Mouse (Mus musculus) C2C12 (cell line): Measurements from ENCODE around the gene Gbgt1. TPM values are rescaled to one million over a fixed set of nuclear protein-coding genes. Genes with fewer than 3 reads are reported as not detected.

ENCODE experiments used
- H3K27me3 ChIP-seq: one replicate; pipeline ENCODE4 v1.6.1; 2011; ENCODE audit not compliant: control insufficient read depth, insufficient read depth, insufficient read length
- H3K36me3 ChIP-seq: one replicate; pipeline ENCODE4 v1.6.1; 2011; ENCODE audit not compliant: control insufficient read depth, insufficient read depth
- H3K4me3 ChIP-seq: one replicate; pipeline ENCODE4 v1.5.1; 2011; ENCODE audit warnings: mild to moderate bottlenecking, control low read depth; ENCODE audit not compliant: poor library complexity, insufficient read depth, severe bottlenecking
- H3K79me2 ChIP-seq: one replicate; pipeline ENCODE4 v1.6.1; 2011; ENCODE audit not compliant: control insufficient read depth, insufficient read depth
- H3K79me3 ChIP-seq: one replicate; pipeline ENCODE4 v1.6.1; 2011; ENCODE audit warnings: low read depth, control low read depth
- H3ac ChIP-seq: one replicate; pipeline ENCODE3; 2011; ENCODE audit warnings: low read depth; ENCODE audit not compliant: control insufficient read depth, insufficient read length
- CEBPB ChIP-seq: IDR thresholded peaks from one replicate; pipeline ENCODE4 v1.6.1; 2011; ENCODE audit warnings: low read depth, mild to moderate bottlenecking, control low read depth, moderate library complexity
- CTCF ChIP-seq: IDR thresholded peaks from one replicate; pipeline ENCODE4 v1.5.1; 2011; ENCODE audit not compliant: control insufficient read depth, insufficient read depth, insufficient read length
- FOSL1 ChIP-seq: IDR thresholded peaks from one replicate; pipeline ENCODE4 v1.8.0; 2011; ENCODE audit warnings: mild to moderate bottlenecking, low read length; ENCODE audit not compliant: poor library complexity, insufficient read depth, severe bottlenecking
- MAX ChIP-seq: IDR thresholded peaks from one replicate; pipeline ENCODE4 v1.6.1; 2011; ENCODE audit warnings: mild to moderate bottlenecking, control low read depth
- MYOD1 ChIP-seq: IDR thresholded peaks from one replicate; pipeline ENCODE4 v1.6.1; 2011; ENCODE audit warnings: low read depth; ENCODE audit not compliant: control insufficient read depth, insufficient read length
- MYOG ChIP-seq: IDR thresholded peaks from one replicate; pipeline ENCODE4 v1.6.1; 2011; ENCODE audit not compliant: control insufficient read depth, insufficient read length; ENCODE audit errors: extremely low read depth
- USF1 ChIP-seq: IDR thresholded peaks from one replicate; pipeline ENCODE4 v1.6.1; 2011; ENCODE audit warnings: low read depth, mild to moderate bottlenecking, control low read depth, moderate library complexity
- polyA plus RNA-seq: library from polyadenylated mRNA; unstranded; fragments of >200 nt; fragmentation: generic; extraction: Trizol; gene quantifications from one replicate; pipeline ENCODE4 v1.2.1, GENCODE M21; 2012; ENCODE audit warnings: missing spikeins

Gbgt1 gene
- polyA plus RNA-seq, 1 experiment: not detected

DNA sequence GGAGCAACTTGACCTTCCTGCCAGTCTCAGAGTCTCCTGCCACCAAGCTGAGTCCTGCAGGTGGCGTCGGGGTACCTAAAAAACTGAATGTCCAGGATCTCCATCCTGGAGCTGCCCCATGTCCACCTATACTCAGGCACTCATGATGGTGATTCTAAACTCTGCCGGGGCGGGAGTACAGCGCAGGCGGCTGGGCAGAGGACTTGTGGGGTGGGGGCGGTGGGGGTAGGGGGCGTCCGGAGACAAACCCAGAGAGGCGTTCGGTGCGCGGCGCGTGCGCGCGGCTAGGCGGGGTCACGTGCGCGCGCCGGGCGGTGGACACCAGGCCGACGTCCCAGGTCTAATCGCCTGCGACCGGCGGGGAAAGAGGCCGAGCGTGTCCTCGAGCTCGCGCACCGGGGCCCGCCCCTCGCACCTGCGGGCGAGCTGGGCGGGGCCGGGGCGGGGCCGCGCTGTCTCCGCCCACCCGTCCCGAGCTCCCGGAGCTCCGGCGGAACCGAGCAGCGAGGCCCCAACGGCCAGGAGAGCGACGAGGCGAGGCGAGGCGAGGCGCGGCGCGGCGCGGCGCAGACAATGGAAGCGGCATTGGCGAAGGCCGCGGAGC is 16.2 kb downstream of the Gbgt1 start, which contains the start of gene Ralgds:
Ralgds (plus strand) TSS at position 328 of the 604 bp plus-strand sequence.
- Histone ChIP-seq H3ac (peak within 1 kb of the TSS; percentile 70), H3K36me3 (no peaks in the 10 kb centered on the region), H3K79me3 (no peaks in the 10 kb centered on the region), H3K79me2 (no peaks in the 10 kb centered on the region), H3K4me3 (peak within 1 kb of the TSS; percentile 23), H3K27me3 (peaks cover 18% of the 10 kb centered on the region)
- TF ChIP-seq MAX (no peak), MYOD1 (no peak), FOSL1 (no peak), CEBPB (no peak), USF1 (no peak), CTCF (no peak), MYOG (no peak)

DNA sequence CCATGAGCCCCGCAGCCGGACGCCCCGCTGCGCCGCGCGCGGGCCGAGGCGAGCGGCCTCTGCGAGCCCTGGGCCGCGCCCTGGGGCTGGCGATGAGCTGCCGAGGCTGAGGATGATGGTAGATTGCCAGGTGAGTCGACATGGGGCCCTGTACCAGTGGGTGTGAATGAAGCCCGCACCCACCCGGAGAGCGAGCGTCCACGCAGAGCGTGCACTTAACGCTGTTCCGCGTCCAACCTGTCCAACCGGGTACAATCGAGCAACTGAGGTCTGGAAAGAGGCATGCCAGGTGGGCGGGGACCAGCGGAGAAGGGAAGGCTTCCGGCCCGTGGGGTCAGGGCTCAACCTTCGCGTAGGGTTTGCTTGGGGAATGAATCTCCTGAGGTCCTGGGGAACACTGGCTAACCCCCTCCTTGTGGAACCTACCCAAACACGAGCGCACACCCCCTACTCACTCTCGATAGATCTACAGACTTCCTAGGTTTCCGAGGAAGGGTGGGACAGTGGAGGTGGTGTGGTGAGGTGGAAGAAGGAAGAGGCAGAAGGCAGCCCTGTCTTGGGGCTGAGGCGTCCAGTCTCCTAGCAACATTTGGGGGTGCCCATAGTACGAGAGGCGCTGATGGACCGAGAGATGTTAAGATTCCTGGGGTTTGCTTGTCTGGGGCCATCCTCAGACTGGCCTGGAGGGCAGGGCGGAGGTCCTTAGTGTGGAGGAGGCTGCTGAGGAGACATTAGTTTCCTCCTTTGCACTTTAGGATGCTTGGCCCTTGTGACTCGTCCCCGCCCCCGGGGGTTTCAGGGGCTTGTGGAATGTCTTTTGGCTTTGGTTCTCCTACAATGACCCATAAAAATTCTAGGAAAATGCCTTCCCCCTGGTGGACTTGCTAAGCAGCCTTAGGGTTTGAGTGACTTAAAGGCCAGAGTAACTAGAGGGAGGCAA is 17.0 kb downstream of the Gbgt1 start:
- Histone ChIP-seq H3K79me3 (no peaks in the 10 kb centered on the region), H3K4me3 (peak overlapping the region; percentile 23), H3ac (peak overlapping the region; percentile 70), H3K36me3 (no peaks in the 10 kb centered on the region), H3K27me3 (peaks cover 18% of the 10 kb centered on the region), H3K79me2 (no peaks in the 10 kb centered on the region)
- TF ChIP-seq MAX: no peak

DNA sequence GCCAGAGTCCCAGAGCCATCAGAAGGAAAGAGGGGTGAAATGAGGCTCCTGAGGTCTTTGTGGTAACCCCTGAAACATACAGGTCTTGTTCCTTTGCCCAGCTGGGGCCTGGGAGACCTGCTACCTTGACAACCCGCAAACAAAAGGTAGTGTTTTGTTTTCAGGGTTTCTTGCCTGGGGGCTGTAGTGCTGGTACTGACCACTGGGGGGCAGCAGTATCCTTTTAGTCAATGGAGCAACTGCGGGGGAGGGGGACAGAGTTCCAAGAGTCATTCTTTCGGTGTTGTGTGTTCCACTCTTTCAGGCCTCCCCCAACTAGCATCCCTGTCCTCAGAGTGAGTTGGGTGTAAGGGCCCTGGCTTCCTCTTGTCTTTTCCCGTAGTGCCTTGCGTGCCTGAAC is 17.8 kb downstream of the Gbgt1 start:
- peaks cover 15% of the 10 kb centered on the region for H3K27me3 ChIP-seq
- TF ChIP-seq USF1 (no peak), CTCF (peak; percentile 57), MYOG (no peak), MYOD1 (no peak)
- H3ac ChIP-seq: no peak overlapping the region
- no peak overlapping the region for H3K4me3 ChIP-seq
- no peaks in the 10 kb centered on the region for H3K79me3 ChIP-seq
- no peaks in the 10 kb centered on the region for H3K36me3 ChIP-seq
- no peaks in the 10 kb centered on the region for H3K79me2 ChIP-seq

DNA sequence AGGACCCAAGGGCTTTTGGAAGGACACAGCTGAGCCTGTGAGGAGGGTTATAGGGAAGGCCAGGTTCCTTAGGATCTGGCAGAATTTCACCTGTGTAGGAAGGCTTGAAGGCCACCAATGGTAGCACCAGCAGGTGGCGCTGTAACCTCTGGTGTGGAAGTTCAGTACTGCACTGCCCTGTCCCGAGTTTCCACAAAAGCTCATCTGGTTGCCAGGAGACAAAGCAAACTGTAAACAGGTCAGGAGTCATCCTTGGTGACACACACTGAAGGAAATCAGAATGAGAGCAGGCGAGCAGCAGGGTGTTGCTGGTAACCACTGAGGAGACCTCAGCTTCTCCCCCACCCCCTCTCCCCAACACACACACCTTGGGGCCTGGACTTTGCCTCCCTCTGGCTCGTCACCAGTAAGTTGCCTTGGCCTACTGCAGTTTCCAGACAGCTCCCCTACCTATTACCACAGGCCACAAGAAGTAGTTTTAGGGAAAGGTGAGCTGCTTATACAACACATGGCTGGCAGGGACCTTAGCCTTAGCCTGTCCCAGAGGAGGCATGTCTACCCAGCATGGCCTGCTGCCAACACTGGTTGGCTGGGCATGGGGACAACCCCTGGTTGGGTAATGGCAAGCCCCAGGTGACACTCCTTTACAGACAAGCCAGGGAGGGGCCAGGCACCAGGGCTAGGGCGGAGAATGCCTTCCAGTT is 20.7 kb downstream of the Gbgt1 start:
- Histone ChIP-seq H3ac (no peak overlapping the region), H3K79me2 (no peaks in the 10 kb centered on the region), H3K36me3 (no peaks in the 10 kb centered on the region), H3K27me3 (no peaks in the 10 kb centered on the region), H3K4me3 (no peak overlapping the region), H3K79me3 (no peaks in the 10 kb centered on the region)
- TF ChIP-seq FOSL1 (no peak), USF1 (no peak), MAX (peak; percentile 15), CEBPB (no peak), CTCF (peak; percentile 80)

DNA sequence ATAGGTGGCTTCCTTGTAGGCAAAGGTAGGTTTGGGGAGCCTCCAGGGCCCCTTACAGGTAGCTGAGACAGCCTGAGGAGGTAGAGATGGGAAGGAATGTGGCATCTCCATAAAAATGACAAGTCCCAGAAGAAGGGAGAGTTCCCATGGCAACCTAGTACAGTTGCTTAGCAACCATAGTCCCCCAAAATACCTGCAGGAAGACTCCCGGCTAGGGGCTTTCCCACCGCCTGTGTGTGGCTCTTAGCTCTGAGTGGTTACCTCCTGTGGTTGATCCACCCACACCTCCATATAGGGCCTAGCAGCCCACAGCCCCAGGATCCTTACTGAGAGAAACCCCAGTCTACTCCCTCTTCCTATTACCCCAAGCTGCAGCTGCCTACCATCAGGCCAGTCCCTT is 21.5 kb downstream of the Gbgt1 start:
- Histone ChIP-seq H3K4me3 (no peak overlapping the region), H3K36me3 (no peaks in the 10 kb centered on the region), H3ac (no peak overlapping the region), H3K79me3 (no peaks in the 10 kb centered on the region), H3K27me3 (no peaks in the 10 kb centered on the region), H3K79me2 (no peaks in the 10 kb centered on the region)
- TF ChIP-seq FOSL1 (no peak), MYOD1 (no peak), MYOG (no peak), USF1 (no peak), CTCF (no peak)

DNA sequence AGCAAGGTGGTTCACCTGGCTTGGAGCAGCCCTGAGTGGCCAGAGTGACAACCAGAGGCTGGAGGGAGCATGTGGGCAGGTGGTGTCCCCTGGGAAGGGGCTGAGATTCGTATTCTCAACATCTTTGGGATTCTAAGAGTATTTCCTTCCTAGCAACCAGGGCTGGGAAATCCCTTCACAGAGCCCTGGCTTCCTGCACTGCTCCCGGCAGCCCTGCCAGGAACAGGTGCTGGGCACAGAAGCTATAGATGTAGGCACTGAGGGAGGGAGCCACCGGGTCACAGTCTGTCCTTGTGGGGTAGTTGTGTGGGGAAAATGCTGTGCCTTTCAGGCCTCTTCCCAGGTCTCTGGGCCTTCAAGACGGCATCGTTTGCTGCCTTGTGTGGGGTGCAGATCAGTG is 23.9 kb downstream of the Gbgt1 start:
- H3K79me3 ChIP-seq: no peaks in the 10 kb centered on the region
- no peaks in the 10 kb centered on the region for H3K79me2 ChIP-seq
- no peak overlapping the region for H3ac ChIP-seq
- H3K27me3 ChIP-seq: no peaks in the 10 kb centered on the region
- TF ChIP-seq CEBPB (no peak), MYOD1 (no peak), FOSL1 (no peak), CTCF (no peak), MYOG (no peak)
- no peak overlapping the region for H3K4me3 ChIP-seq
- no peaks in the 10 kb centered on the region for H3K36me3 ChIP-seq
